Mouse (Mus musculus) lung, adult 2 months (tissue): ENCODE data around the gene Tfap2c.

Experiments used
- CTCF ChIP-seq: fragments of 200-500 bp; IDR thresholded peaks from 2 replicates; pipeline ENCODE4 v1.5.1; 2011; ENCODE audit warnings: mild to moderate bottlenecking, low read length, control low read depth; ENCODE audit not compliant: insufficient read depth
- POLR2A ChIP-seq: fragments of 200-500 bp; IDR thresholded peaks from 2 replicates; pipeline ENCODE4 v1.6.1; 2011; ENCODE audit warnings: low read depth, mild to moderate bottlenecking, control low read depth, low read length, borderline replicate concordance; ENCODE audit errors: extremely low read depth

DNA sequence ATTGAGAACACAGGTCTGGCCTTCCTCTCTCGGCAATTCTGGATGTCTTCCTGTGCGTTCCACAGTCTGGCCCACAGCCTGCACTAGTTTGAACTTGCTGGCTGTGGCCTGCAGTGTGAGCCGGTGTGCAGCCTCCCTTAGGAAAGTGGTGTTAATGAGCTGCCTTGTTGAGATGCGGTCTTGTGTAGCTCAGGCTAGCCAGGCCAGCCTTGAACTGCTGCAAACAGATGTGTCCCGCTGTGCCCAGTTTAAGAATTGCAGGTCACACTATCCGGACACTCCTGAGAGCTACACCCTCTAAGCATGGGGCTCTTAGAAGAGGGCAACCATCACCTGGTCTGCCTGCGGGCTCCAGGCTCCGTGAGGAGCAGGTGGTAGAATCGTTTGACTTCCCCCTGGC, 18.4 kb downstream of the Tfap2c start:
- TF ChIP-seq CTCF (no peak), POLR2A (no peak)
